Mouse (Mus musculus) cerebellum, postnatal 10 days (tissue): Measurements from ENCODE around the gene Srp54a.
"Not testable (repeated sequence)": the region's sequence is repeated elsewhere in the genome, so short reads cannot be mapped to it uniquely, and the experiment has no call there.

Experiments used
- DNase-seq, 2 experiments: peaks; one replicate each; pipeline ENCODE4 v3.0.0; 2021; ENCODE audit warnings: mixed read lengths in 2 of 2

Gene Srp54a

DNA sequence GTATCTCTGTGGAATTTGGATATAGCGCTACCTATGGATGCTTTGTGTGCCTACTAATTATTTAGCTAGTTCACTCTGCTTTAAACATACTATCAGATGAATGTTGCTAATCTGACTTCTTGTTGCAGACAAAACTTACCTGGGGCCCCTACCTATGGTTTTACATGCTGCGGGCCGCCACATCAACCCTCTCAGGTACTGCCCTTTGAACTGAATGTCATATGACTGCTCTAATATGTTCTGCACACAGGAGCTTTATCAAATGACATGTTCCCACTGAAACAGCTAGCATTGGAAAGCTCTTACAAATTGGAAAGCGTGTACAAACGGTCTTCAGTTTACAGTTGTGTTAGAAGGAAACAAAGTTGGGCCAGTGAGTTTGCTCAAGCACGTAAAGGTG is 55.5 kb downstream of the Srp54a start:
- not testable (repeated sequence) for DNase-seq

- DNase-seq = not testable (repeated sequence)
Measured at GRCm38 (mm10) chr12:55137859-55138258, 57.8 kb downstream of the Srp54a start.

DNA sequence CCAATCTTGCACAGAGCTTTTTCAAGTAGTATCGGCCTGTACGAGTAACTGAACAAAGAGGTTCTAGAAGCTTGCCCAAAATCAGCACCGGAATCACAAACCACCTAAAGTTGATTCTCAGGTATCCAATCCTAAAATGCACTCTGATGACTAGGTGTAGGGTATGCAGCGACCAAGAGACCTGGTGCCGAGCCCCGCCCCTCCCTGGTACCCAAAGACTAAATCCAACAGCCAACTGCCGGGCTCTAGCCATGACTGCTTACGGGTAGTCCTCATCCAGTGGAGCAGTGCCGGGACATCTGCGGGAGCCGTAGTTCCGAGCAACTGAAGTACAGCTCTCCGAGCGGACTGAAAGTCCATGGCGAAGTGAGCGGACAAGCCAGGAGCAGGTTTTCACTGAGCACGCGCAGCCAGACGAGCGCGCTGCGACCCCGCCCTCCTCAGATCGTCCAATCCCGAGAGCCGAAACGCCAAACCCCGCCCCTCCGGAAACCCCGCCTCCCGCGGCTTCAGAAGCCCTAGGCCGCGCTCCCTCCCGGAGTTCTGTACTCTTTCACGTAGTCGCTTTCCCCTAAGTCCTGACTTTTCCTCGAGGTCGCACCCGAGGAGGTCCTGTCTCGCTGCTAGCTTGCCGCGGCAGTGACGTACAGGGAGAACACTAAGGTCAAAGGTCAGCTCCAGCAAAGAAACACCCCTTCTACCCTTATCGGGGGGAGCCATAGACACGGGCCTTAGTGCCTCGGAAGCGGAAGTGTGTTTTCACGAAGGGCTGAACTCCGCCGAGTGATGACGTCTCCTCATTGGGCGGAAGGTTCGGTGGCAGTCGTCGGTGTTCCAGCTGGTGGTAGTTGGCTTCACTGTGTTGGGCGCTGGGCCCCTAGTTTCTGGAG is 74.7 kb downstream of the Srp54a start, which contains the start of gene Srp54b:
Gene Srp54b (plus strand): TSS at position 546 of the 890 bp plus-strand sequence.
- not testable (repeated sequence) for DNase-seq

DNA sequence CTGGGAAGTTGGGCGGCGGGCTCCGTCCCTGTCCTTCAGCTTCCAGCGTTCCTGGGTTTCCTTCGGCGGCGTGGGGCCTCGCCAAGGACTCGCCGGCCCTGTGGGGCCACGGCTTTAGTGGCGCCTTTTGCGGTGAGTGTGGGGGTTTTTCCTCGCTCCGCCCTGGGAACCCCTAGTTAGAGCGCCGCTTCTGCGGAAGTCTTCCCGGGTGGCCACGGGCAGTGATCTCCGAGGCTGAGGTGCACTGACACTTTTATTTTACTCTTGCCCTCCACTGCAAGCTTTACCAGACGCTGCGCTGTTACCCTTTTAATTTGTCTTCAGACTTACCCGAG is 75.4 kb downstream of the Srp54a start:
- not testable (repeated sequence) for DNase-seq
